Comparison of ENCODE assay signal across 17 mouse cellular contexts in the genomic region with DNA sequence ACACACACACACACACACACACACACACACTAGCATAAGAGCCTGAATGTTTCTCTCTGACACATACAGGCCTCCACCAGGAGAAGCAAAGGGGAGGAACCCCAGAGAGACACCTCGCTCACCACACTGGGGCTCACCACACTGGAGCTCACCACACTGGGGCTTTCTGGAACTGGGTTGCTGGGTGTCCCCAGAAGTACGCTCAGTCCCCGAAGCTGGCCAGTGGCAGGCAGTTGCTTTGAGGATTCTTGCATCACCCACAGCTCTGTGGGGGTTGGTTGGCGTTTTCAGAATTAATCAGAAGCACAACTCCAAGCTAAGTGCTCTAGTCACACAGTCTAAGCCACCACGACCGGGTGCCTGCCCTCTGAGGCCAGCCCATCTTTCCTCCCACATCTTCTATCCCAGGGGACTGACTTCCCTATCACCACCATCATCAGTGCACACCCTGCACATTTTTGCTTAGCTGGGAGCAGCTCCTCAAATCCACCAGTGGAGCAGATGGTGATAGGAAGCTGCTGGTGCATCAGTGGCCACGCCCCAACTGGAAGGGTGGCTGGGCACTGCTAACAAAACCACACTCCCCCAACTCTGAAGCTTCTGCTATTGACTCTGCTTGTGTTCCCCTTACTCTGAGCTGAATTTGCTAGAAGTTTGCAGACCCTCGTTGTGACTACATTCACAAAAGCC. TPM values are rescaled to one million over a fixed set of nuclear protein-coding genes. Genes with fewer than 3 reads are reported as not detected.
DNase-seq lines count a peak whose midpoint lies in the region; ATAC-seq and TF ChIP-seq lines count a peak whose summit lies in the region.
"Had no signal": no experiment of that assay in that cellular context is flagged by ENCODE, and none has a peak within 500 bp of the region (broad histone marks: within the 10 kb centered on the region; RNA-seq: fewer than 3 reads in every experiment).

No protein-coding gene starts in this region.

- peaks cover 79% of the 10 kb centered on the region for H3K36me3 ChIP-seq in G1E (replicated peaks)
- H3K36me3 ChIP-seq in limb, embryonic 10.5 days = no peaks in the 10 kb centered on the region
- H3K36me3 ChIP-seq in embryonic facial prominence, embryonic 10.5 days (replicated peaks) = no peaks in the 10 kb centered on the region
- H3K36me3 ChIP-seq: embryonic facial prominence, embryonic 13.5 days had no signal

- TF ChIP-seq CTCF in G1E (IDR thresholded peaks at IDR 0.05; ENCODE audit: low read depth, low read length) = no peak

- intact Hi-C loops in heart, postnatal 36 days (cut with DNase I) = no loop called here

- peaks cover 95% of the 10 kb centered on the region for H3K4me1 ChIP-seq in G1E (ENCODE audit: insufficient read depth, low read depth, low read length)
- peaks cover 18% of the 10 kb centered on the region for H3K4me1 ChIP-seq in limb, embryonic 10.5 days
- peaks cover 17% of the 10 kb centered on the region for H3K4me1 ChIP-seq in embryonic facial prominence, embryonic 10.5 days

- ATAC-seq in G1E (ENCODE audit: extremely low read depth, insufficient number of reproducible peaks, low FRiP score, poor library complexity, severe bottlenecking) = peak; percentile 62
- ATAC-seq in megakaryocyte progenitor cell, adult 5-6 weeks (replicated peaks; ENCODE audit: poor library complexity) = peak; percentile 62
- ATAC-seq: forebrain, embryonic 16.5 days; intestine, embryonic 16.5 days had no signal

- WGBS in limb, embryonic 10.5 days = 78% methylated on average over 8 of the region's 8 CpGs
- WGBS in embryonic facial prominence, embryonic 10.5 days = 75% methylated on average over 8 of the region's 8 CpGs

- peak; percentile 88 for DNase-seq in heart, adult 11 months
- DNase-seq in heart, postnatal 36 days = no peak
- DNase-seq in G1E (ENCODE audit: low spot score) = peak; percentile 63
- DNase-seq in limb, embryonic 10.5 days (ENCODE audit: low spot score) = no peak
- DNase-seq in embryonic facial prominence, embryonic 10.5 days (ENCODE audit: low spot score) = no peak
- DNase-seq in MN1 (ENCODE audit: low spot score) = no peak
- DNase-seq in neural tube, embryonic 10.5 days (ENCODE audit: extremely low spot score, low spot score) = no peak
- DNase-seq: B cell, adult 2 months; gastrocnemius, postnatal 36 days; heart, postnatal 10 days; kidney, postnatal 25 days; midbrain, embryonic 14.5 days; right cerebral cortex, postnatal 25 days had no signal

- no peaks in the 10 kb centered on the region for H3K9me3 ChIP-seq in G1E (replicated peaks)
- H3K9me3 ChIP-seq in limb, embryonic 10.5 days (replicated peaks) = no peaks in the 10 kb centered on the region
- H3K9me3 ChIP-seq in embryonic facial prominence, embryonic 10.5 days = no peaks in the 10 kb centered on the region
- H3K9me3 ChIP-seq: embryonic facial prominence, embryonic 13.5 days had no signal

- peak overlapping the region; percentile 15; the same call in 1 of the 2 replicates for H3K27ac ChIP-seq in limb, embryonic 10.5 days
- H3K27ac ChIP-seq in embryonic facial prominence, embryonic 10.5 days (replicated peaks) = no peak overlapping the region
- H3K27ac ChIP-seq: embryonic facial prominence, embryonic 13.5 days had no signal

- H3K27me3 ChIP-seq in G1E (ENCODE audit: insufficient read depth, low read length) = no peaks in the 10 kb centered on the region
- H3K27me3 ChIP-seq in limb, embryonic 10.5 days (ENCODE audit: low read depth, poor library complexity, severe bottlenecking) = no peaks in the 10 kb centered on the region
- H3K27me3 ChIP-seq in embryonic facial prominence, embryonic 10.5 days (replicated peaks; ENCODE audit: low read depth, poor library complexity, severe bottlenecking) = no peaks in the 10 kb centered on the region
- H3K27me3 ChIP-seq: embryonic facial prominence, embryonic 13.5 days had no signal

- H3K4me3 ChIP-seq in G1E (ENCODE audit: low read depth, low read length) = peak overlapping the region; percentile 64
- H3K4me3 ChIP-seq in limb, embryonic 10.5 days = no peak overlapping the region
- no peak overlapping the region for H3K4me3 ChIP-seq in embryonic facial prominence, embryonic 10.5 days
- H3K4me3 ChIP-seq: embryonic facial prominence, embryonic 13.5 days had no signal

RNA-seq across cellular contexts. Expression of a gene that starts 51.5 kb away (rescaled TPM):
- total RNA-seq in heart, postnatal 36 days (2021) = 1 to 10 TPM; 3.0 to 3.2 TPM
- total RNA-seq in G1E (2014; fragmentation: Nextera tagmentation) (154 and 161 TPM in 2 replicates), G1E (2017) (109 and 119 TPM in 2 replicates)
- 30.5 and 31.4 TPM in 2 replicates for polyA plus RNA-seq in G1E (2012)
- polyA plus RNA-seq in limb, embryonic 10.5 days (2016; fragmentation: Nextera tagmentation; extraction: Ambion mirVana) = 0.58 and 0.64 TPM in 2 replicates
- total RNA-seq in megakaryocyte progenitor cell, adult 5-6 weeks (2015) = 61.4 and 74.2 TPM in 2 replicates
- total RNA-seq in megakaryocyte progenitor cell, adult 5-6 weeks (2017) = 49.6 and 59.1 TPM in 2 replicates
- polyA plus RNA-seq in embryonic facial prominence, embryonic 10.5 days (2016; fragmentation: Nextera tagmentation; extraction: Ambion mirVana) = 0.68 and 1.0 TPM in 2 replicates

Comparison
In these comparisons a context has a peak if more than half of its experiments do, and no peak if none do; other contexts are left out.
1. DNase-seq: peak in heart, adult 11 months (single experiment) and G1E (single experiment); none in heart, postnatal 36 days (0 of 2), limb, embryonic 10.5 days (single experiment), embryonic facial prominence, embryonic 10.5 days (single experiment), MN1 (single experiment) and neural tube, embryonic 10.5 days (single experiment).
2. RNA of a gene that starts 51.5 kb away (total RNA-seq): 109 to 161 TPM in G1E and 49.6 to 74.2 TPM in megakaryocyte progenitor cell, adult 5-6 weeks; 3.0 to 3.2 TPM in heart, postnatal 36 days; every median in the first group is over 10 times any median in the second.